Mouse (Mus musculus) brain, embryonic 14.5 days (tissue): ENCODE results near the gene Gm3417.
"Not testable (repeated sequence)": the region's sequence is repeated elsewhere in the genome, so short reads cannot be mapped to it uniquely, and the experiment has no call there.

ENCODE experiments used
- CTCF ChIP-seq: fragments of 200-500 bp; IDR thresholded peaks from 2 replicates; pipeline ENCODE4 v1.5.1; 2012; ENCODE audit warnings: inconsistent platforms, mild to moderate bottlenecking, moderate library complexity, borderline replicate concordance; ENCODE audit not compliant: insufficient read depth, insufficient read length; ENCODE audit errors: extremely low read depth
- POLR2A ChIP-seq: fragments of 200-500 bp; IDR thresholded peaks from 2 replicates; pipeline ENCODE4 v1.6.1; 2012; ENCODE audit warnings: mild to moderate bottlenecking, inconsistent platforms, borderline replicate concordance; ENCODE audit not compliant: poor library complexity, insufficient read depth, insufficient read length, severe bottlenecking; ENCODE audit errors: extremely low read depth

- TF ChIP-seq CTCF, POLR2A: not testable (repeated sequence)
Observed at GRCm38 (mm10) chr17:14968373-14968913, 10.1 kb downstream of the Gm3417 start.
